Comparison of ENCODE assay signal across 16 mouse cellular contexts in the genomic region with DNA sequence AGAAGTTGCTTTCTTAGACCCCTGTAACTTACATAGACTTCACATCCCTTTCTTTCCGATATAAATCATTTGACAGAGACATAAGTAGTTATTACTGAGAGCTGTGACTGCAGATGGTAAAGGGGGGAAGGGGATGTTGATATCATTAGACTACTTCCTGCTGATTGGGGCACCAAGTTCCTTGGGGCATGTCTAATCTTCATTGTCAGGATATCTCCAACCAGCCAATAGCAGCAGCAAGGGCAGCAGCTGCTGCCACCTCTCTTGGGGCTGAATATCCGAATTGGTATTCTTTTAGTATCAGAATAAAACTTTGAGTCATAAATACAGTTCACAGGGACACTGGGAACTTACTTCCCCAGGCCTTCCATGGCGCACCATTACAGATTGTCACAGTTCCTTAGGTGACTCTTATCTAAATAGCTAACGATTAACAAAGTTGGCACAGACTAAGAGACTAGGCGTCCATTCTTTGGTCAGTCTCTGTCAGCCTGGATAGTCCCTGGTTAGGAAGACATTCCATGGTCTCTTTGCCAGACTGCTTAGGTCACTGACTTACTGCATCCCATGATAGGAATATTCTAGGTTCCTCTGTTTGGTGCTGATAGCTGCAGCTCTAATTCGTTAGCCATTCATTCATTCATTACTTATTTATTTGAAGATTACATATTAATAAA.
DNase-seq lines count a peak whose midpoint lies in the region; ATAC-seq and TF ChIP-seq lines count a peak whose summit lies in the region.
"Had no signal": no experiment of that assay in that cellular context is flagged by ENCODE, and none has a peak within 500 bp of the region (broad histone marks: within the 10 kb centered on the region; RNA-seq: fewer than 3 reads in every experiment).

No protein-coding gene starts in this region.

- H3K9me3 ChIP-seq in lung, embryonic 15.5 days = no peaks in the 10 kb centered on the region
- no peaks in the 10 kb centered on the region for H3K9me3 ChIP-seq in intestine, postnatal 0 days (ENCODE audit: control insufficient read depth)
- H3K9me3 ChIP-seq: forebrain, embryonic 13.5 days; liver, embryonic 13.5 days had no signal

- POLR2A ChIA-PET in Patski (lab: Charles Lee) = no interaction called here

- 65% methylated on average over 6 of the region's 6 CpGs for WGBS in lung, embryonic 15.5 days
- WGBS in intestine, postnatal 0 days = 38% methylated on average over 6 of the region's 6 CpGs

- in situ Hi-C loops in Patski (cut with MboI; ENCODE audit: low pct_unique_long_range_greater_than_20kb) = no loop called here

- no peak overlapping the region for H3K9ac ChIP-seq in lung, embryonic 15.5 days
- H3K9ac ChIP-seq in intestine, postnatal 0 days (ENCODE audit: low read depth, low read length) = no peak overlapping the region
- H3K9ac ChIP-seq: forebrain, embryonic 13.5 days; heart, embryonic 13.5 days; liver, embryonic 13.5 days had no signal

- H3K36me3 ChIP-seq in lung, embryonic 15.5 days = peaks cover 14% of the 10 kb centered on the region
- no peaks in the 10 kb centered on the region for H3K36me3 ChIP-seq in intestine, postnatal 0 days (ENCODE audit: control insufficient read depth, insufficient read depth)

- no peak overlapping the region for H3K4me3 ChIP-seq in lung, embryonic 15.5 days
- no peak overlapping the region for H3K4me3 ChIP-seq in intestine, postnatal 0 days (ENCODE audit: low read depth, low read length)
- H3K4me3 ChIP-seq: forebrain, embryonic 13.5 days; heart, embryonic 13.5 days; left cerebral cortex, adult 2 months; liver, embryonic 13.5 days had no signal

- H3K4me2 ChIP-seq in lung, embryonic 15.5 days = no peak overlapping the region
- no peak overlapping the region for H3K4me2 ChIP-seq in intestine, postnatal 0 days (replicated peaks; ENCODE audit: low read depth)
- H3K4me2 ChIP-seq: forebrain, embryonic 13.5 days; heart, embryonic 13.5 days; liver, embryonic 13.5 days had no signal

- DNase-seq in kidney, adult 9 months = peak; percentile 58
- DNase-seq in kidney, adult 18-20 months = no peak
- no peak for DNase-seq in lung, postnatal 10 days
- DNase-seq in Patski (ENCODE audit: low read depth, low spot score) = no peak
- DNase-seq in adrenal gland, adult 18-20 months (ENCODE audit: low spot score in 2 of 2) = no peak
- DNase-seq: adrenal gland, adult 8-10 months; cerebellum, adult 9-11 months; left cerebral cortex, postnatal 4 days; liver, embryonic 13.5 days; right cerebral cortex, postnatal 4 days had no signal

- no peak for TF ChIP-seq CTCF in Patski (IDR thresholded peaks at IDR 0.05)
- no peak for TF ChIP-seq CTCF in intestine, postnatal 0 days (IDR thresholded peaks at IDR 0.05; ENCODE audit: low read depth)

- CTCF ChIA-PET in Patski (lab: Charles Lee) = interaction anchor here (1.7 kb wide), 1 partner anchor 10 kb away, joined by 4 read pairs; no protein-coding TSS in a partner anchor

- peak overlapping the region; percentile 43; the same call in 1 of the 2 replicates for H3K27ac ChIP-seq in lung, embryonic 15.5 days
- no peak overlapping the region for H3K27ac ChIP-seq in intestine, postnatal 0 days (ENCODE audit: low read depth, low read length)
- H3K27ac ChIP-seq: forebrain, embryonic 13.5 days; heart, embryonic 13.5 days; left cerebral cortex, adult 2 months; liver, embryonic 13.5 days had no signal

- no peak for ATAC-seq in lung, embryonic 15.5 days (ENCODE audit: borderline replicate concordance, extremely low read depth, low FRiP score, low TSS enrichment)
- ATAC-seq in Patski = peak; percentile 39
- peak; percentile 68 for ATAC-seq in intestine, postnatal 0 days
- ATAC-seq: forebrain, embryonic 13.5 days; hindbrain, embryonic 16.5 days had no signal

- no peaks in the 10 kb centered on the region; the same call in 1 of the 2 replicates for H3K4me1 ChIP-seq in lung, embryonic 15.5 days
- H3K4me1 ChIP-seq in intestine, postnatal 0 days (replicated peaks; ENCODE audit: control insufficient read depth, insufficient read depth, low read length) = no peaks in the 10 kb centered on the region; the same call in 1 of the 2 replicates
- H3K4me1 ChIP-seq: forebrain, embryonic 13.5 days had no signal

- H3K27me3 ChIP-seq in lung, embryonic 15.5 days = no peaks in the 10 kb centered on the region
- no peaks in the 10 kb centered on the region for H3K27me3 ChIP-seq in Patski
- no peaks in the 10 kb centered on the region for H3K27me3 ChIP-seq in intestine, postnatal 0 days (replicated peaks; ENCODE audit: control insufficient read depth, insufficient read depth, low read length)
- H3K27me3 ChIP-seq: forebrain, embryonic 13.5 days; heart, embryonic 13.5 days; liver, embryonic 13.5 days had no signal
